In the genomic region with DNA sequence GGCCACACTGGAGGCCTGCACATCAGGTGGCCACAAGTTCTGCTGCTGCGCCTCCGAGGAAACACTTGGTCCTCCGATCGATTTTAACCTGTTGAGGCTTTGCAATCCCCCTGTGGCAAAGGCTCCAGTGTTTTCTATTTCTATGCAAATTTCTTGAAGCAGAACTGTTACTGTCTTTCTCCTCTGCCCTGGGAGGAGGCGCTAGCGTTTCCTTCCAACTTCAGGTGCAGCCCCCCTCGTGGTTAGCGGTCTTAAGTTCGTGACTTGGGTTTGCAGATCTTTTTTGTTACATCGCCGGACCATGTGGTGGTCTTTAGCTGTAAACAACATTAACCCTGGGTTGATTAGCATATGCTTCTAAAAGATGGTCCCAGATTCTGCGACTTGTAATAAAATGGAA, we compare ENCODE assay signal across 15 mouse cellular contexts. TPM values are rescaled to one million over a fixed set of nuclear protein-coding genes. Genes with fewer than 3 reads are reported as not detected.
"Had no signal": no experiment of that assay in that cellular context is flagged by ENCODE, and none has a peak within 500 bp of the region (broad histone marks: within the 10 kb centered on the region; RNA-seq: fewer than 3 reads in every experiment).

No protein-coding gene starts in this region.

- H3K4me2 ChIP-seq: liver, embryonic 15.5 days; lung, embryonic 15.5 days; midbrain, embryonic 11.5 days; midbrain, embryonic 13.5 days; midbrain, embryonic 15.5 days; neural tube, embryonic 13.5 days; neural tube, embryonic 15.5 days had no signal

- H3K27ac ChIP-seq: liver, embryonic 15.5 days; lung, embryonic 15.5 days; macrophage; midbrain, embryonic 13.5 days; midbrain, embryonic 15.5 days; neural tube, embryonic 13.5 days; neural tube, embryonic 15.5 days had no signal

- H3K9ac ChIP-seq: liver, embryonic 15.5 days; lung, embryonic 15.5 days; midbrain, embryonic 13.5 days; midbrain, embryonic 15.5 days; neural tube, embryonic 13.5 days; neural tube, embryonic 15.5 days had no signal

- H3K4me3 ChIP-seq: liver, embryonic 15.5 days; lung, embryonic 15.5 days; megakaryocyte, embryonic 14.5 days; midbrain, embryonic 13.5 days; midbrain, embryonic 15.5 days; myocyte; neural tube, embryonic 13.5 days; neural tube, embryonic 15.5 days had no signal

- H3K9me3 ChIP-seq: liver, embryonic 15.5 days; lung, embryonic 15.5 days; megakaryocyte, embryonic 14.5 days; midbrain, embryonic 13.5 days; midbrain, embryonic 15.5 days; neural tube, embryonic 13.5 days; neural tube, embryonic 15.5 days had no signal

- H3K27me3 ChIP-seq: midbrain, embryonic 15.5 days; neural tube, embryonic 13.5 days; neural tube, embryonic 15.5 days had no signal

RNA-seq across cellular contexts. Expression of a gene that starts 14.8 kb away (rescaled TPM):
- polyA plus RNA-seq: macrophage; thymus, postnatal 0 days had no signal

RNA-seq across cellular contexts. Expression of a gene that starts 42.1 kb away (rescaled TPM):
- total RNA-seq: megakaryocyte progenitor cell, adult 5-6 weeks had no signal
- polyA plus RNA-seq: liver, embryonic 15.5 days; lung, embryonic 15.5 days; lung, postnatal 0 days; macrophage; small intestine, adult 2 months; stomach, embryonic 16.5 days had no signal
